Mouse (Mus musculus) lung, embryonic 14.5 days (tissue): ENCODE results near the gene H2-K1. TPM values are rescaled to one million over a fixed set of nuclear protein-coding genes. Genes with fewer than 3 reads are reported as not detected.

Source experiments
- ATAC-seq: fragments of 200-750 bp; cut with Nextera tagmentation; 2 replicates; pipeline ENCODE4 v1.8.0; 2017; ENCODE audit warnings: mild to moderate bottlenecking, moderate TSS enrichment, moderate library complexity; ENCODE audit not compliant: insufficient read depth
- DNase-seq: peaks from one replicate; pipeline ENCODE4 v3.0.0-alpha.2; 2015
- H3K27ac ChIP-seq: fragments of 300-500 bp; sonication (generic); 2 replicates; pipeline ENCODE4 v1.5.1; 2014; ENCODE audit warnings: low read depth, mild to moderate bottlenecking, moderate library complexity
- H3K27me3 ChIP-seq: fragments of 300-500 bp; sonication (generic); 2 replicates; pipeline ENCODE4 v1.6.1; 2014; ENCODE audit warnings: low read length, control low read depth; ENCODE audit not compliant: insufficient read depth
- H3K36me3 ChIP-seq: fragments of 300-500 bp; sonication (generic); 2 replicates; pipeline ENCODE4 v1.6.1; 2014; ENCODE audit warnings: control low read depth; ENCODE audit not compliant: insufficient read depth
- H3K4me1 ChIP-seq: fragments of 300-500 bp; sonication (generic); 2 replicates; pipeline ENCODE4 v1.6.1; 2014; ENCODE audit warnings: antibody characterized with exemption, control low read depth; ENCODE audit not compliant: insufficient read depth
- H3K4me2 ChIP-seq: fragments of 300-500 bp; sonication (generic); 2 replicates; pipeline ENCODE4 v1.6.1; 2014; ENCODE audit warnings: mild to moderate bottlenecking
- H3K4me3 ChIP-seq: fragments of 300-500 bp; sonication (generic); 2 replicates; pipeline ENCODE4 v1.5.1; 2014; ENCODE audit warnings: low read depth, low read length
- H3K9ac ChIP-seq: fragments of 300-500 bp; sonication (generic); 2 replicates; pipeline ENCODE4 v1.6.1; 2014
- H3K9me3 ChIP-seq: fragments of 300-500 bp; sonication (generic); 2 replicates; pipeline ENCODE4 v1.6.1; 2016; ENCODE audit warnings: low read depth, low read length, control low read depth
- CTCF ChIP-seq: IDR thresholded peaks from 2 replicates; pipeline ENCODE4 v1.5.1; 2016; ENCODE audit warnings: antibody characterized with exemption, low read depth
- WGBS: fragments of 180-500 bp; shearing (Covaris S2); extraction: QIAGEN DNeasy Blood & Tissue Kit; methylation state at CpG from one replicate; pipeline ENCODE4 v1.1.7; 2014; 5-methylcytosine and 5-hydroxymethylcytosine counted together
- polyA plus RNA-seq: library from polyadenylated mRNA; unstranded; fragments of >200 nt; fragmentation: Nextera tagmentation; extraction: Ambion mirVana; gene quantifications from 2 replicates; pipeline ENCODE4 v1.2.1, GENCODE M21; 2014

Gene H2-K1
- polyA plus RNA-seq, 1 experiment from 2014 or later, result 24.4 TPM

DNA sequence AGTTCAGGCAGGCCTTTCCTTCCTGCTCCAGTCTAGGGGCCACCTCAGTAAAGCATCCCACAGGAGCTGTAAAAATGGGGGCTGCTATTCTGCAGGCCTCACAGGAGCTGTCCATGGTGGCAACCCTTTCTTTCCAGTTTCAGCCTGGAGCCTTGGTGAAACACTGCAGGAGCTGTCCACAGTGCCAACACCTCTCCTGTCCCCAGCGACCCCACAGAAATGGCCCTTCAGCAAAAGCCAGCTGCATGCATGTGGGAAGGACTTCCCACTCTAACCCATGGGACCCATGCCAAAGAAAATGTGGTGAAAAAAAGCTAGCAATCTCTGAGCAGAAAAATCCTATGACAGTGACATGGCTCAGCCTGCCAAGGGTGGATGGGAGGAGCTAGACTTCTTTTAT is 27.5 kb downstream of the H2-K1 start:
- no peak overlapping the region for H3K4me2 ChIP-seq
- H3K27me3 ChIP-seq, result peaks cover 13% of the 10 kb centered on the region
- H3K9ac ChIP-seq, result no peak overlapping the region
- DNase-seq (peak; percentile 89), ATAC-seq (peak; percentile 42; the same call in 1 of the 2 replicates)
- 7% methylated on average over 1 of the region's 1 CpGs for WGBS
- TF ChIP-seq CTCF, result no peak
- H3K9me3 ChIP-seq, result no peaks in the 10 kb centered on the region
- H3K27ac ChIP-seq, result no peak overlapping the region
- no peaks in the 10 kb centered on the region for H3K36me3 ChIP-seq
- no peak overlapping the region for H3K4me3 ChIP-seq
- H3K4me1 ChIP-seq, result no peaks in the 10 kb centered on the region

DNA sequence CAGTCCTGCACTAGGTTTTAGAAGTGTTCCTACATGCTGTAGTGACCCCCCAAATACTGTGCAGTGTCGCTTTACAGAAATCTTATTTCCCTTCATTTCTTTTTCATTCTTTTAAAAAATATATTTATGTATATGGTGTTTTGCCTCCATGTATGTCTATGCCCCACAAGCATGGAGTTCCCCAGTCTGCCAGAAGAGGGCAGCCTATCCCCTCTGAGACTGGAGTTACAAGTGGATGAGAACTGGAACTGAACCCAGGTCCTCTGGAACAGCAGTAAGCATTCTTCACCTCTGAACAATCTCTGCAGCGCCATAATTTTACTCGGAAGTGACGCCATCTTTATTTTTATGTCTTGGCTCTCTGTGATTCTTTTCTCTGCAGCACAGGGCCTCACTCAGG is 30.8 kb downstream of the H2-K1 start:
- 81% methylated on average over 4 of the region's 4 CpGs for WGBS
- Histone ChIP-seq H3K4me1 (no peaks in the 10 kb centered on the region), H3K4me2 (no peak overlapping the region), H3K9ac (no peak overlapping the region), H3K36me3 (peaks cover 8% of the 10 kb centered on the region), H3K27ac (no peak overlapping the region), H3K9me3 (no peaks in the 10 kb centered on the region), H3K4me3 (no peak overlapping the region), H3K27me3 (no peaks in the 10 kb centered on the region)
- ATAC-seq (no peak), DNase-seq (no peak)
- TF ChIP-seq CTCF, result peak; percentile 34; the same call in 1 of the 2 replicates

DNA sequence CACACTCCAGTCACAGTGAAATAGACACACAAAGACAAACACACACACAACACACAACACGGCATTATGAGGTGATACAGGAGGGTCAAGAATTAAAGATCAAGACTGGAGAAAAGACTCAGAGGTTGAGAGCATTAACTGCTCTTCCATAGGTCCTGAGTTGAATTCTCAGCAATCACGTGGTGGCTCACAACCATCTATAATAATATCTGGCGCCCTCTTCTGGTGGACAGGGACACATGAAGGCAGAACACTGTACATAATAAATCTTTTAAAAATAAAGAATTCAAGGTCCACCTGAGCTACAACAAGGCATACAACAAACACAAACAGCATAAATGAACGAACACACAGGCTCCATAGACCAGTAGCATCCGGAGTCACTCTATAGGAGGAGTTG is 31.2 kb downstream of the H2-K1 start:
- ATAC-seq (peak; percentile 20; the same call in 1 of the 2 replicates), DNase-seq (peak; percentile 69)
- H3K27me3 ChIP-seq, result no peaks in the 10 kb centered on the region
- TF ChIP-seq CTCF, result peak; percentile 48
- no peak overlapping the region for H3K4me2 ChIP-seq
- 25% methylated on average over 5 of the region's 5 CpGs for WGBS
- no peak overlapping the region for H3K9ac ChIP-seq
- H3K4me3 ChIP-seq, result no peak overlapping the region
- no peak overlapping the region for H3K27ac ChIP-seq
- no peaks in the 10 kb centered on the region for H3K9me3 ChIP-seq
- H3K36me3 ChIP-seq, result peaks cover 10% of the 10 kb centered on the region
- no peaks in the 10 kb centered on the region for H3K4me1 ChIP-seq

DNA sequence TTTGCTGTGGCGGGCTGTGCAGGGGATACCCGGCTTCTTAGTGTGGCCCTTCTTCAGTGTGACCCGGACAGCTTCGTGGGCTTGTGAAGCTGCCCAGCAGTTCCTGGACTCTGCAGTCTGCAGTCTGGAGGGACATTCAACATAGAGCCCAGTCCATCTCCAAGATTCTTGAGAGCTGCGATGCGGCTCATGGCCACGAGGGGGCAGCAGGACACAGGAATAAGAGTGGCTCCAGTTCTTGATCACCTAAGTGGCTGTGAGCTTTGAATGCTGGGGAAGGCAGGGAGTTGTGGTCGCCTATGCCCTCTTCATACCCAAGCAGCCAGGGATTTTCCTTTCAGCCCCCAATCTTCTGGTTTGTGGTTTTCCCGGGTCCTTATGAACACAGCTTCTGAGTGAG is 31.7 kb downstream of the H2-K1 start:
- Histone ChIP-seq H3K27me3 (no peaks in the 10 kb centered on the region), H3K4me3 (no peak overlapping the region), H3K27ac (no peak overlapping the region), H3K9me3 (no peaks in the 10 kb centered on the region), H3K9ac (no peak overlapping the region), H3K4me1 (no peaks in the 10 kb centered on the region), H3K36me3 (peaks cover 12% of the 10 kb centered on the region), H3K4me2 (no peak overlapping the region)
- DNase-seq, result peak; percentile 95
- peak; percentile 73 for ATAC-seq
- TF ChIP-seq CTCF, result peak; percentile 96
- 2% methylated on average over 9 of the region's 9 CpGs for WGBS

DNA sequence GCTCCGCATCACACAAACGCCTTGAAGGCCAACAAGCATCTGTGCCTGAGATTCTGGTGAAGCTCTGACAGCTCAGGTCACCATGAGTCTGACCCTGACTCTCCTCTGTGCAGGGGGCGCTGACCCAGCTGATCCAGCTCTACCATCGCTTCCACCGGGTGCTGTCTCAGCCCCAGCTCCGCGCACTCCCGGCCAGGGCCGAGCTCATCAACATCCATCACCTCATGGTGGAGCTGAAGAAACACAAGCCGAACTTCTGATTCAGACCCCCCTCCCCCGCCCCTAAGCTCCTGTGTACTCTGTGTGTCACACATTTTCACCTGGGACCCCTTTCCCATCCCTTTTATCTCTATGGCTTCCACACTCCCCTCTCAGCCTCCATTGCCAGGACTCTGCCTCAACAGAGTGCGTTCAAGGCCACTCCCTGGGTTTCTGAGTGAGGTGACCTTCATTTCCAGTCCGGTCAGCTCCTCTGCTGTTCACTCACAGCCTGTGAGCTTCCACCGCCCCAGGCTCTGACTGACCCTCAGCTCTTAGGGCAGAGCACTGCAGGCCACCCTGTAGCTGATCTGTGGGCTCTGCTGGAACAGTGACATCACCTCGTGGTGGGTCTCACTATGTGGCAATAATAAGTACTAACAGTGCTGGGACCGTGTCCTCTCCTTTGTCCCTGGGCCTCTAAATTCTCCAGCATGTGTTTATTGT is 34.1 kb downstream of the H2-K1 start:
- Histone ChIP-seq H3K36me3 (peaks cover 35% of the 10 kb centered on the region), H3K4me1 (no peaks in the 10 kb centered on the region), H3K4me2 (no peak overlapping the region), H3K9me3 (no peaks in the 10 kb centered on the region), H3K9ac (no peak overlapping the region), H3K4me3 (no peak overlapping the region), H3K27me3 (no peaks in the 10 kb centered on the region), H3K27ac (no peak overlapping the region)
- ATAC-seq (no peak), DNase-seq (no peak)
- WGBS, result 78% methylated on average over 16 of the region's 16 CpGs
- TF ChIP-seq CTCF, result no peak

DNA sequence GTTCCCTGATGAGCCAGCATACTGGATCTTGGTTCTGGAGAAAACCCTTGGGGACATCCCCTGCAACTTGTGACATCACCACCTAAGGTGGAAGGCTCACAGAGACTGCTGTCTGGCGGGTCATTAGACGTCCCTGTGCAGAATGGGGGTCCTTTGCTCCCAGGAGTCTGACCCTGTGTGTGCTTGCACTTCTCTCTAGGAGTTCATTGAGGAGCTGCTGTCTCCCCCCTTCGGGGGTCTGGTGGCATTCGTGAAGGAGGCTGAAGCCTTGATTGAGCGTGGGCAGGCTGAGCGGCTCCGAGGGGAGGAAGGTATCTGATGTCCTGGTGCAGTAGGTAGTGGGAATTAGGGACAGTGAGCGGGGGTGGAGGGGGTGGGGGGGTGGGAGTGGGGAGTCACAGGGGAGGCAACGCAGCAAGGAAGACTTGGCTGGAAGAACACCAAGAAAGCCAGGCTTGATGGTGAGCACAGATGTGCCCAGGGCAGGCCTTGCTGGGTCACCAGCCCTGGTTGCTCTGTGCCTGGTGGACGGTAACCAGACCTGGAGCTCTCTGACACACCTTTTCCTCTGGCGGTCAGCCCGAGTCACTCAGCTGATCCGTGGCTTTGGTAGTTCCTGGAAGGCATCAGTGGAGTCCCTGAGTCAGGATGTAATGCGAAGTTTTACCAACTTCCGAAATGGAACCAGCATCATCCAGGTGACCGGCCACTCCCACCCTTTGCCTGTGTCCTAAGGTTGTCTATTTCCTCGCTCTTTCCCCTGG is 34.9 kb downstream of the H2-K1 start:
- WGBS, result 87% methylated on average over 17 of the region's 17 CpGs
- TF ChIP-seq CTCF, result no peak
- no peak for ATAC-seq

DNA sequence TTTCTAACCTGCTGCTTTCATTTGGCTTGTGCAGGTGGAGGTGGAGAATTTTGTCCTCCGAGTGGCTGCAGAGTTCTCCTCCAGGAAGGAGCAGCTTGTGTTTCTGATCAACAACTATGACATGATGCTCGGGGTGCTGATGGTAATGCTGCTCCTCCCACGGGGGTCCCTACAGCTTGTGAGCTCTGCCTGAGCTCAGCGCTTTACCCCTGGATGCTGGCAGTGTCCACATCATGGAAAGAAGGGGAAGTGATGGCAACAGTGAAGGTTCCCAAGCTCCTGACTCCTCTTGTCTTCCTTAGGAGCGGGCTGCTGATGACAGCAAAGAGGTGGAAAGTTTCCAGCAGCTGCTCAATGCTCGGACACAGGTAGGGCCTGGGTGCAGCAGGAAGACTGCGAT is 37.3 kb downstream of the H2-K1 start:
- H3K9ac ChIP-seq, result no peak overlapping the region
- no peak overlapping the region for H3K4me3 ChIP-seq
- no peaks in the 10 kb centered on the region for H3K4me1 ChIP-seq
- DNase-seq (no peak), ATAC-seq (no peak)
- peaks cover 59% of the 10 kb centered on the region for H3K36me3 ChIP-seq
- no peaks in the 10 kb centered on the region for H3K27me3 ChIP-seq
- WGBS, result 87% methylated on average over 7 of the region's 7 CpGs
- no peak for TF ChIP-seq CTCF
- no peak overlapping the region for H3K27ac ChIP-seq
- no peaks in the 10 kb centered on the region for H3K9me3 ChIP-seq
- H3K4me2 ChIP-seq, result no peak overlapping the region

More for the DNA sequence above, 34.9 kb downstream of the H2-K1 start:
- no peak overlapping the region for H3K9ac ChIP-seq
- H3K9me3 ChIP-seq, result no peaks in the 10 kb centered on the region
- no peak overlapping the region for H3K4me3 ChIP-seq
- peaks cover 40% of the 10 kb centered on the region for H3K36me3 ChIP-seq
- no peak overlapping the region for H3K4me2 ChIP-seq
- H3K4me1 ChIP-seq, result no peaks in the 10 kb centered on the region
- H3K27me3 ChIP-seq, result no peaks in the 10 kb centered on the region
- DNase-seq, result no peak
- H3K27ac ChIP-seq, result no peak overlapping the region
